Mouse (Mus musculus) embryonic fibroblast, embryonic 13.5 days (primary cell): ENCODE measurements around the gene Cyp4f39.

Experiments
- CTCF ChIP-seq: IDR thresholded peaks from 2 replicates; pipeline ENCODE4 v1.5.1; 2011; ENCODE audit warnings: mild to moderate bottlenecking, control low read depth, low read length, moderate library complexity, borderline replicate concordance; ENCODE audit not compliant: insufficient read depth
- POLR2A ChIP-seq: IDR thresholded peaks from 2 replicates; pipeline ENCODE4 v1.6.1; 2011; ENCODE audit warnings: low read depth, mild to moderate bottlenecking, control low read depth, low read length, moderate library complexity

GRCm38 (mm10) chr17:32449042-32449441 is 3.5 kb upstream of the Cyp4f39 start:
- TF ChIP-seq CTCF (no peak), POLR2A (no peak)
